Mouse (Mus musculus) limb, embryonic 14.5 days (tissue): ENCODE measurements around the gene Zdhhc25. TPM values are rescaled to one million over a fixed set of nuclear protein-coding genes. Genes with fewer than 3 reads are reported as not detected.

Source experiments
- ATAC-seq: fragments of 200-750 bp; cut with Nextera tagmentation; 2 replicates; pipeline ENCODE4 v1.8.0; 2017; ENCODE audit warnings: low read depth, moderate number of reproducible peaks, moderate TSS enrichment; ENCODE audit not compliant: low FRiP score
- DNase-seq: peaks from one replicate; pipeline ENCODE4 v3.0.0-alpha.2; 2015; ENCODE audit warnings: low spot score
- H3K27ac ChIP-seq: fragments of 300-500 bp; sonication (generic); replicated peaks from 2 replicates; pipeline ENCODE4 v1.5.1; 2014; ENCODE audit warnings: low read depth, mild to moderate bottlenecking, low read length, moderate library complexity, mixed read lengths
- H3K27me3 ChIP-seq: fragments of 300-500 bp; sonication (generic); 2 replicates; pipeline ENCODE4 v1.6.1; 2014; ENCODE audit warnings: low read length, mixed read lengths; ENCODE audit not compliant: control insufficient read depth, insufficient read depth
- H3K36me3 ChIP-seq: fragments of 300-500 bp; sonication (generic); 2 replicates; pipeline ENCODE4 v1.6.1; 2014; ENCODE audit warnings: mild to moderate bottlenecking, low read length, moderate library complexity, mixed read lengths; ENCODE audit not compliant: control insufficient read depth, insufficient read depth
- H3K4me1 ChIP-seq: fragments of 300-500 bp; sonication (generic); 2 replicates; pipeline ENCODE4 v1.6.1; 2014; ENCODE audit warnings: antibody characterized with exemption, low read length, mixed read lengths; ENCODE audit not compliant: control insufficient read depth, insufficient read depth
- H3K4me2 ChIP-seq: fragments of 300-500 bp; sonication (generic); replicated peaks from 2 replicates; pipeline ENCODE4 v1.6.1; 2014; ENCODE audit warnings: low read depth, mild to moderate bottlenecking, low read length, moderate library complexity; ENCODE audit not compliant: severe bottlenecking
- H3K4me3 ChIP-seq: fragments of 300-500 bp; sonication (generic); replicated peaks from 2 replicates; pipeline ENCODE4 v1.5.1; 2014; ENCODE audit warnings: low read length
- H3K9ac ChIP-seq: fragments of 300-500 bp; sonication (generic); 2 replicates; pipeline ENCODE4 v1.6.1; 2014; ENCODE audit warnings: mild to moderate bottlenecking, low read depth, low read length, moderate library complexity; ENCODE audit not compliant: severe bottlenecking
- H3K9me3 ChIP-seq: fragments of 300-500 bp; sonication (generic); 2 replicates; pipeline ENCODE4 v1.6.1; 2016; ENCODE audit warnings: low read length; ENCODE audit not compliant: control insufficient read depth
- POLR2A ChIP-seq: fragments of 200-500 bp; IDR thresholded peaks from 2 replicates; pipeline ENCODE4 v1.8.0; 2012; ENCODE audit warnings: inconsistent platforms, mild to moderate bottlenecking, moderate library complexity, borderline replicate concordance; ENCODE audit not compliant: insufficient read depth, insufficient read length; ENCODE audit errors: extremely low read depth
- WGBS: fragments of 180-500 bp; shearing (Covaris S2); extraction: QIAGEN DNeasy Blood & Tissue Kit; methylation state at CpG from one replicate; pipeline ENCODE4 v1.1.7; 2014; 5-methylcytosine and 5-hydroxymethylcytosine counted together
- polyA plus RNA-seq, 2 experiments: library from polyadenylated mRNA; depleted of rRNA in 1 of 2; stranded (reverse) in 1 of 2; unstranded in 1 of 2; fragments of >200 nt; fragmentation: Nextera tagmentation in 1 of 2; extraction: Ambion mirVana in 1 of 2; gene quantifications; 2 replicates each; pipeline versions ENCODE4 v1.2.1 to v1.2.3; 2012 to 2014

Gene Zdhhc25
- polyA plus RNA-seq, 2 experiments: not detected

DNA sequence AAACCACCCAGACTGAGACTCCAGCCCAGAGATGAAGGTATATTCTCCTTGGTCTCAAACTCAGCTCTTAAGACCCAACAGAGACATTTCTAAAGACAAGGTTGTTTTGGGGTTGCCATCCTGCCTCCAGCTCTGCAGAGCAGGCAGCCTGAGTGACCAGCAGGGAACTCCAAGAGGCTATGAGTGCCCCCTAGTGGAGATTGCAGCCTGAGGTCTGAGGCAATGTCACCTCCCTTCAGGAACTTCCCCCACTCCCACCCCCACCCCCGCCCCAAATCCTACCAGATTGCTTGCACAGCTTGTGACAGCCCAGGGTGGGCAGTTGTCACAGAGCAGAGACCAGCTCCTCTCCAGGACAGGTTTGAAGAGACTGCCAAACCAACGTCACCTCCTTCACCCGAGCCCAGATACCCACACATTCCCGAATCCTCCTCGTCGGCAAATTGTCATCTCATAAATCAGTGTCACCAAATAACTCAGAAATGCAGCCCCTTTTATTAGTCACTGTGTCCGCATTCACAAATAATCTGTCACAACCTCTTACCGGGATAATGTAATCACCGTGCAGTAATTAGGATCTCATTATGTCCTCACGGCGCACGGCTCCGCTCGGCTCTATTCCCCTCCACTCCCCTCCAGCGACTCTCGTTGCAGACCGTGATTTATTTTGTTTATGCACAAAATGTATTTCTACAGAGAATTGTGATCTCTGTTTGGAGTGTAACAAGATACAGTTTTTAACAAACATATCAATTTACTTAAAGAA lies 18.1 kb downstream of the Zdhhc25 start:
- TF ChIP-seq POLR2A: no peak
- H3K4me3 ChIP-seq: no peak overlapping the region
- ATAC-seq (no peak), DNase-seq (peak; percentile 17)
- no peak overlapping the region for H3K27ac ChIP-seq
- H3K36me3 ChIP-seq: no peaks in the 10 kb centered on the region
- H3K4me1 ChIP-seq: no peaks in the 10 kb centered on the region
- H3K9me3 ChIP-seq: no peaks in the 10 kb centered on the region
- no peak overlapping the region for H3K9ac ChIP-seq
- H3K27me3 ChIP-seq: no peaks in the 10 kb centered on the region
- 35% methylated on average over 17 of the region's 17 CpGs for whole genome bisulfite sequencing
- H3K4me2 ChIP-seq: no peak overlapping the region

DNA sequence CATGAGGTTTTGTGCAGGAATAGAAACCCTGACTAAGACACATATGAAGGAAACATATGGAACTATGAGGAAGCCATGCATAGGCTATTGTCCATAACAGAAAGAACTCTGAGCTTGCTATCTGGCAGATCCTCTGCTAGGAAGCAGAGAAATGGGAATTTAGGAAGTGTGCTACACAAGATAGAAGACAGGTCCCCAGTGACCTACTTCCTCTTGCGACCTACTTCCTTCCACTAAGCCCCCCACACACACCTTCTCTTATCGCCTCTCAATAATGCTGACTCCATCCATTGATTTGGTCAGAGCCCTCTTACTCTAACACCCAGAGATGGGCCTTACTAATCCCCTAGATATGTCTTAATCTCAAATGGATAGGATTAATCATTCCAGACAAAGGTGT lies 19.9 kb downstream of the Zdhhc25 start:
- no peaks in the 10 kb centered on the region for H3K36me3 ChIP-seq
- no peak for TF ChIP-seq POLR2A
- no peak overlapping the region for H3K4me3 ChIP-seq
- ATAC-seq (no peak), DNase-seq (no peak)
- no peak overlapping the region for H3K4me2 ChIP-seq
- no peak overlapping the region for H3K27ac ChIP-seq
- 78% methylated on average over 2 of the region's 2 CpGs for WGBS
- H3K9me3 ChIP-seq: no peaks in the 10 kb centered on the region
- H3K9ac ChIP-seq: no peak overlapping the region
- H3K4me1 ChIP-seq: no peaks in the 10 kb centered on the region
- no peaks in the 10 kb centered on the region for H3K27me3 ChIP-seq

DNA sequence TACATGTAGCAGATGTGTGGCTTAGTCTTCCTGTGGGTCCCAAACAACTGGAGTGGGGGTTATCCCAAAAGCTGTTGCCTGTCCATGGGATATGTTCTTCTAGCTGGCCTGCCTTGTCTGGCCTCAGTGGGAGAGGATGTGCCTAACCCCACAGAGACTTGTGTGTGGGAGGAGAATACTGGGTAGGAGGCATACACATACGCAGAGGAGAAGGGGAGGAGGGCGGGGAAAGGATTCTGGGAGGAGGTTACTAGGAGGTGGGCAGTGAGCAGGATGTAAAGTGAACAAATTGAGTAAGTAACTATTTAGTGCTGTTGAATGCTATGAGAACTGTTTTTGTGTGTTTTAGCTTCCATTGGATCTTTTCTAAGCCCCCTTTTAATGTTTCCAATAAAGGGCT lies 23.8 kb downstream of the Zdhhc25 start:
- H3K27ac ChIP-seq: no peak overlapping the region
- no peak overlapping the region for H3K4me2 ChIP-seq
- no peaks in the 10 kb centered on the region for H3K36me3 ChIP-seq
- no peak overlapping the region for H3K4me3 ChIP-seq
- ATAC-seq (no peak), DNase-seq (no peak)
- no peak overlapping the region for H3K9ac ChIP-seq
- H3K9me3 ChIP-seq: no peaks in the 10 kb centered on the region
- TF ChIP-seq POLR2A: no peak
- 87% methylated on average over 2 of the region's 2 CpGs for WGBS
- H3K27me3 ChIP-seq: no peaks in the 10 kb centered on the region
- no peaks in the 10 kb centered on the region for H3K4me1 ChIP-seq

DNA sequence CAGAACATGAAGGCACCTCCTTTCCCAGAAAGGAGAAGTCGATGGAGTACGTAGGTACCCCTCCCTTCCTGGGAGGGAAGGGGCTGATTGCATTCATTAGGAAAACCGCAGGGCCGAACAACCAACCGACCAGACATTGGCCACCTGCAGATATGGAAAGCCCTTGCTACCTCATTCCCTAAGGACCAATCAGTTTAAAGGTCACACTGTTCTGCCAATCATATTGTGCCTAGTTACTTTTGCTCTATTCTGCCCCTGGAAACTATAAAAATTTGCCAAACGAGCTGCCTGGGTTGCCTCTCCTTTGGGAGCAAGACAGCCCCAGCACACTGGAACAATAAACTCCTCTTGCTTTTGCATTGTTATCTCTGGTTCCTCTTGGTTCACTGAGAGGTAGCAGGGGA lies 24.8 kb downstream of the Zdhhc25 start:
- no peaks in the 10 kb centered on the region for H3K36me3 ChIP-seq
- H3K9me3 ChIP-seq: no peaks in the 10 kb centered on the region
- H3K27ac ChIP-seq: no peak overlapping the region
- TF ChIP-seq POLR2A: no peak
- no peak overlapping the region for H3K4me2 ChIP-seq
- DNase-seq (no peak), ATAC-seq (no peak)
- WGBS: 69% methylated on average over 6 of the region's 6 CpGs
- no peak overlapping the region for H3K9ac ChIP-seq
- no peaks in the 10 kb centered on the region for H3K4me1 ChIP-seq
- no peak overlapping the region for H3K4me3 ChIP-seq
- H3K27me3 ChIP-seq: no peaks in the 10 kb centered on the region

DNA sequence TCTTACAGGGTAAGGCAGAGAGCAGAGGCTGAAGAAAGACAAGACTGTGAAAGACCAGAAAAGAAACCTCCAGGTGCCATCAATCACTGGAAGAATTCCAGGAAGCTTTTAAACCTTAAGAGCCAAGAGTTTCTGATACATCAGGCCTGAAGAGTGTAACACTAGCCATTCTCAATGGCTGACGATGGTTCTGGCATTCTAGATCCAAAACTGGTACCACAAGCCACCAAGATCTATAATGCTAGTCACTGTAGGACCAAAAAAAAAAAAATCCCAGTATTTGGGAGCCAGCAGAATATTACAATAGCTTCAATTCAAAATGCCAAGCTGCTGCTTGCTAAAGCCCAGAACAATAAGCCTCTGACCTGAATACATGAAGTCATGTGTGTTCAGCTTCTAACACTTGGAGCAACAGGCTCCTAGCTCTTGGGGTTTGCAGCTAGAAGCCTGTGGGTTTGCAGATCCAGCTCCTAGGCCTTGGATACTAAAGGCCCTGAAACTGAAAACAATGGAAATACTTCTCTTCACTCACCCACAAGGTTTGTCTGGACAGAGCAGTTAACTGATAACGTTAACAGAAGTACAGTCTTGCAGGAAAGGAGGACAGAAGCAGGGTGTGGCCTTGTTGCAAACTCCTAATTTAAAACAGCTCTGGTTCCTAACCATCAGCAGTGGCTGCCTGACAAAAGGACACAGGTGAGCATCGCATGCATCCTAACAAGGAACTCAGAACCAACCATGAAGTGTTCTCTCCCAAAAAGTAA lies 25.4 kb downstream of the Zdhhc25 start:
- no peak overlapping the region for H3K9ac ChIP-seq
- WGBS: 74% methylated on average over 3 of the region's 3 CpGs
- no peak for ATAC-seq
- no peak overlapping the region for H3K4me3 ChIP-seq
- no peak for DNase-seq
- H3K27me3 ChIP-seq: no peaks in the 10 kb centered on the region
- no peaks in the 10 kb centered on the region for H3K9me3 ChIP-seq
- TF ChIP-seq POLR2A: no peak
- no peak overlapping the region for H3K27ac ChIP-seq
- H3K36me3 ChIP-seq: no peaks in the 10 kb centered on the region
- no peak overlapping the region for H3K4me2 ChIP-seq
- H3K4me1 ChIP-seq: no peaks in the 10 kb centered on the region
